ENCODE assay signal across 10 mouse cellular contexts in the genomic region with DNA sequence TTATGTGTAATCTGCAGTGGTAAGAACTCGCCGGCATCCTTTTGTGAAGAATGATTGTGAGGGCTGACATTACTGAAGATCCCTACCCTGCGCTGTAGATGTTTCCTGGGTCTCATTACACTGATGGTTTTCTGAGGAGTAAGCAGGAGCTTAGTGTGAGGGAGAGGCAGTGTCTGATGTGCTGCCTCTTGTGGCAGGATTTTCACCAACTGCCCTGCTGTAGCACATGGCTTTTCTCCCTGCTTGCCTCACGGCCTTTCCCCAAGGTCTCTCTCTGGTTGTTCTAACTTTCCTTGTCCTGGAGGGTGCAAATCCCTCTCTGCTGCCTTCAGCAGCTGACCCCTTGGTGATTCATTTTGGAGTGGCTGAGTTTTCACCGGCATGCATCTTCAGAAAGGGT. TPM values are rescaled to one million over a fixed set of nuclear protein-coding genes. Genes with fewer than 3 reads are reported as not detected.
A peak's percentile ranks its signal among the peaks of the same experiment; 100 is the strongest.
DNase-seq lines count a peak whose midpoint lies in the region; ATAC-seq and TF ChIP-seq lines count a peak whose summit lies in the region.
"Had no signal": no experiment of that assay in that cellular context is flagged by ENCODE, and none has a peak within 500 bp of the region (broad histone marks: within the 10 kb centered on the region; RNA-seq: fewer than 3 reads in every experiment).

No protein-coding gene starts in this region.

- no peaks in the 10 kb centered on the region for H3K27me3 ChIP-seq in midbrain, embryonic 13.5 days

- 50% methylated on average over 5 of the region's 5 CpGs for WGBS in midbrain, embryonic 13.5 days

- ATAC-seq in midbrain, embryonic 13.5 days = peak; percentile 45; the same call in 1 of the 2 replicates

- peak; percentile 33 for TF ChIP-seq CTCF in left cerebral cortex, adult 2 months (IDR thresholded peaks at IDR 0.05)

- no peak overlapping the region for H3K27ac ChIP-seq in left cerebral cortex, adult 2 months
- no peak overlapping the region for H3K27ac ChIP-seq in midbrain, embryonic 13.5 days
- H3K27ac ChIP-seq: macrophage had no signal

- no peaks in the 10 kb centered on the region for H3K9me3 ChIP-seq in midbrain, embryonic 13.5 days

- peak; percentile 17 to 66 for DNase-seq in adrenal gland, adult (ENCODE audit: inconsistent age in 2 of 2, low spot score in 1 of 2)
- no peak for DNase-seq in adrenal gland, postnatal 4 days (ENCODE audit: low spot score in 2 of 2)
- no peak for DNase-seq in left cerebral cortex, adult 2 months (ENCODE audit: extremely low spot score in 1 of 2, low spot score in 2 of 2)
- DNase-seq in left cerebral cortex, adult 8-10 months (ENCODE audit: low spot score in 2 of 2) = no peak
- peak; percentile 16 for DNase-seq in adrenal gland, postnatal 25 days
- no peak for DNase-seq in thymus, postnatal 25 days
- no peak for DNase-seq in c-Kit-positive CD71-positive TER-119-positive erythroid progenitor cells, embryonic 14.5 days (ENCODE audit: low spot score)
- DNase-seq: right cerebral cortex, postnatal 14 days had no signal

- no peaks in the 10 kb centered on the region for H3K36me3 ChIP-seq in midbrain, embryonic 13.5 days

- H3K4me3 ChIP-seq in left cerebral cortex, adult 2 months = no peak overlapping the region
- H3K4me3 ChIP-seq in midbrain, embryonic 13.5 days (replicated peaks) = no peak overlapping the region

- no peak overlapping the region for H3K4me2 ChIP-seq in midbrain, embryonic 13.5 days (replicated peaks)

- no peak overlapping the region for H3K9ac ChIP-seq in midbrain, embryonic 13.5 days (replicated peaks)

- H3K4me1 ChIP-seq in midbrain, embryonic 13.5 days (replicated peaks) = no peaks in the 10 kb centered on the region

- intact Hi-C loops in left cerebral cortex, adult 2 months (cut with DNase I) = no loop called here

RNA-seq across cellular contexts. Expression of gene Fbxl4, which starts 10.0 kb away (rescaled TPM):
- 10 to 100 TPM; 23.3 to 24.8 TPM for total RNA-seq in adrenal gland, postnatal 4 days (2021)
- 10 to 100 TPM; 15.2 to 17.6 TPM for total RNA-seq in left cerebral cortex, adult 2 months (2021)
- 10 to 100 TPM; 21.1 to 25.5 (median 21.8) TPM for total RNA-seq in left cerebral cortex, adult 8-10 months (2022)
- 19.6 and 24.1 TPM in 2 replicates for total RNA-seq in adrenal gland, postnatal 25 days (2021)
- polyA plus RNA-seq in midbrain, embryonic 13.5 days (2015; fragmentation: Nextera tagmentation; extraction: Ambion mirVana) = 12.7 and 13.9 TPM in 2 replicates

Comparison
In these comparisons a context has a peak if more than half of its experiments do, and no peak if none do; other contexts are left out.
1. DNase-seq: peak in adrenal gland, adult (2 of 2) and adrenal gland, postnatal 25 days (single experiment); none in adrenal gland, postnatal 4 days (0 of 2), left cerebral cortex, adult 2 months (0 of 2), left cerebral cortex, adult 8-10 months (0 of 2), thymus, postnatal 25 days (single experiment) and c-Kit-positive CD71-positive TER-119-positive erythroid progenitor cells, embryonic 14.5 days (single experiment).